Mouse (Mus musculus) olfactory bulb, adult 2 months (tissue): ENCODE results near the gene Fcgr2b. TPM values are rescaled to one million over a fixed set of nuclear protein-coding genes. Genes with fewer than 3 reads are reported as not detected.

Experiments
- H3K27ac ChIP-seq: fragments of 200-500 bp; 2 replicates; pipeline ENCODE4 v1.5.1; 2012; ENCODE audit warnings: low read depth, low read length; ENCODE audit not compliant: insufficient read depth
- H3K4me1 ChIP-seq: fragments of 200-500 bp; 2 replicates; pipeline ENCODE4 v1.6.1; 2012; ENCODE audit warnings: low read length; ENCODE audit not compliant: control insufficient read depth, insufficient read depth
- H3K4me3 ChIP-seq: fragments of 200-500 bp; 2 replicates; pipeline ENCODE4 v1.5.1; 2012; ENCODE audit warnings: mild to moderate bottlenecking, low read depth, low read length, moderate library complexity; ENCODE audit not compliant: insufficient read depth
- CTCF ChIP-seq: fragments of 200-500 bp; IDR thresholded peaks from 2 replicates; pipeline ENCODE4 v1.5.1; 2012; ENCODE audit warnings: low read depth, mild to moderate bottlenecking, low read length, moderate library complexity; ENCODE audit not compliant: insufficient read depth
- POLR2A ChIP-seq: fragments of 200-500 bp; IDR thresholded peaks from 2 replicates; pipeline ENCODE4 v1.6.1; 2012; ENCODE audit warnings: mild to moderate bottlenecking, low read depth, low read length, moderate library complexity; ENCODE audit not compliant: insufficient read depth
- WGBS: fragments of 180-500 bp; shearing (Covaris S2); methylation state at CpG from one replicate; pipeline ENCODE4 v1.1.7; 2018; 5-methylcytosine and 5-hydroxymethylcytosine counted together
- polyA plus RNA-seq: library from polyadenylated mRNA; stranded (reverse); fragments of >200 nt; gene quantifications from 2 replicates; pipeline ENCODE4 v1.2.4, GENCODE M21; 2012; ENCODE audit warnings: low replicate concordance; ENCODE audit not compliant: missing spikeins, insufficient read depth, insufficient read length

Gene Fcgr2b
- polyA plus RNA-seq: not detected in 2 replicates

- WGBS: 93% methylated on average over 5 of the region's 5 CpGs
- TF ChIP-seq POLR2A: no peak
- no peak for TF ChIP-seq CTCF
- Histone ChIP-seq H3K27ac (no peak within 1 kb of the TSS), H3K4me1 (no peaks in the 10 kb centered on the region), H3K4me3 (no peak within 1 kb of the TSS)
Observed at GRCm38 (mm10) chr1:170976447-170976846, at the start of gene Fcgr2b. Gene Fcgr2b (minus strand): TSS chr1:170976547.

- no peak overlapping the region for H3K4me3 ChIP-seq
- TF ChIP-seq POLR2A: no peak
- TF ChIP-seq CTCF: no peak
- H3K27ac ChIP-seq: no peak overlapping the region
- no peaks in the 10 kb centered on the region for H3K4me1 ChIP-seq
- WGBS: 53% methylated on average over 7 of the region's 7 CpGs
Observed at GRCm38 (mm10) chr1:171019311-171019950, 43.1 kb upstream of the Fcgr2b start.

- no peak within 1 kb of the TSS for H3K27ac ChIP-seq
- H3K4me1 ChIP-seq: no peaks in the 10 kb centered on the region
- 79% methylated on average over 2 of the region's 2 CpGs for WGBS
- no peak within 1 kb of the TSS for H3K4me3 ChIP-seq
- no peak for TF ChIP-seq CTCF
- no peak for TF ChIP-seq POLR2A
Observed at GRCm38 (mm10) chr1:171018737-171019136, 42.4 kb upstream of the Fcgr2b start, which contains the start of gene Fcgr4. Gene Fcgr4 (plus strand): TSS chr1:171018920.

DNA sequence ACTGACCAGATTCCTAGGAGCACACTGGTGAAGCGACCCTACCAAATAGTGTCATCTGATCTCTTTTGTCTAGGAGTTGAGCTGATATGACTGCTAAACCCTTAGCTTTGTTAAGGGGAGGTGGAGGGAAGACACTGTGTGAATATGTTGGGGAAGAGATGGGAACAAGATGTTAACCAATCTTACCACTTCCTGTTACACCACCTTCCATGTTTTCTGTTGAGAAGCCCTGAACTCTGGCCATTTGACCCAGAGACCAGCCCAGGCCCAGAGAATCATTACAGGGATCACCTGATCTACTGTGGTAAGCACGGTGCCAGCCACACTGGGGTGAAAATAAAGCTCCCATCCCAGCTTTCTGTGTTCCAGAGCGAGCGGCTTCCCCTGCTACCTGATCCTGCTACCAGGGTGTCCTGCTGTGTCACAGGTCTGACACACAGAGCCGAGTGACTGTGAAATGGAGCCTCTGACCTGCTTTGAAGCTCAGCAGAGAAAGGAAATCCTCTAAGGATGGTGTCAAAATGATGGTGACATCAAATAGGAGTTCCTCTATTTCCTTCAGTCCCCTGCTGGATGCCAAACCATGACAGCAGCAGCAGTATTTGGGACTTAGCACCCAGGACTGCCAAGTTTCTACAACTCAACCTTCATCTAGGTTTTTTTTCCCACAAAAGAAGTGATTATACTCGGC, 41.3 kb upstream of the Fcgr2b start:
- Histone ChIP-seq H3K4me1 (no peaks in the 10 kb centered on the region), H3K27ac (no peak overlapping the region), H3K4me3 (no peak overlapping the region)
- TF ChIP-seq CTCF (no peak), POLR2A (no peak)
- WGBS: 64% methylated on average over 6 of the region's 6 CpGs

DNA sequence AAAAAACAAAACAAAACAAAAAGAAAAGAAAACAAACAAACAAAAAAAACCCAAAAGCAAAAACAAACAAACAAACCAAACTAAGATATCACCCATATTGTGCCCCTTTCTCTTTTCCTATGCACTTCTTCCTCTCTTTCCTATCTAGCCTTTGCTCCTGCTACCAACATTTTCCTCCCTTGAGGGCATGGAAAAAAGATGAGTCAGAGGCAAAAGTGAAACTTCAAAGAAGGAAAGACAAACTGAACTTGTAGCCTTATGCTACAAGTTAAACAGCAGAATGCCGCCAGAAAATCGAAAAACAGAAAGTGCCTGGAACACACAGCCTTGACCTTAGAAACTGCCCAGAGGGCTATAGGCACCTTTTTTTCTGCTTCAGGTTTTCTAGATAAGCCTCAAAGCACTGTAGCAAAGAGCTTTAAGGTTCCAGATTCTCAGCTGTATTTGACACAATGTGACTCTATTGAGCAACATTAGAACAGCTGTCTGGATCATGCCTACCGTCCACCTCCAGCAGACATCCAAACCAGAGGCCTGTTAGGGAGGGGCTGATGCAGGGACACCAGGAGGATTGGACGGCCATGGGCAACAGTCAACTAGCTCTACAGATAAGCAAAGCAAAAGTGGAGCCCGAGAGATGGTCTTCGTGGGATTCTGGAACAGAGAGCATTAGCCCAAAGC, 40.5 kb upstream of the Fcgr2b start:
- no peak for TF ChIP-seq CTCF
- TF ChIP-seq POLR2A: no peak

DNA sequence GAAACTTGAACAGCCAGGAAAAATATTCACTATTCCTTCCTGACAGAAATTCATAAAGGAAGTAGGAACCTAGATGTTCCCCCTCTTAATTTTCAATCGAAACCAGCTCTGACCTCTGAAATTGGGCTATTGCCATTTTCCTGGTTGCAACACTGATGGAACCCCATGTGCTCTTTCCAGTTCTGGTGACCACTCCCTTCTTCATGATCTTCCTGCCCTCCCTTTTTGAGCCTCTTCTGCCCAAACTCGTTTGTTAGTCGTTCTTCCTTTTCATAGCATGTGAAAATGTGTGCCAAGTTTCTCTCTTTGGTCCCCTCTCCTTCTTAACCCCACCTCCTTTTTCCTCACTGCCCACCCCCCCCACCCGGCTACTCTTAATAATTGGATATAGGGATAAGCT, 35.4 kb upstream of the Fcgr2b start:
- WGBS: 82% methylated on average over 4 of the region's 4 CpGs
- no peak overlapping the region for H3K4me3 ChIP-seq
- no peaks in the 10 kb centered on the region for H3K4me1 ChIP-seq
- TF ChIP-seq POLR2A (no peak), CTCF (no peak)
- H3K27ac ChIP-seq: no peak overlapping the region

More for the DNA sequence above, 40.5 kb upstream of the Fcgr2b start:
- Histone ChIP-seq H3K4me1 (no peaks in the 10 kb centered on the region), H3K4me3 (no peak overlapping the region), H3K27ac (no peak overlapping the region)
- 85% methylated on average over 6 of the region's 6 CpGs for WGBS

GRCm38 (mm10) chr1:171006905-171007304, 30.6 kb upstream of the Fcgr2b start:
- H3K4me3 ChIP-seq: no peak overlapping the region
- TF ChIP-seq POLR2A (no peak), CTCF (no peak)
- 92% methylated on average over 2 of the region's 2 CpGs for WGBS

DNA sequence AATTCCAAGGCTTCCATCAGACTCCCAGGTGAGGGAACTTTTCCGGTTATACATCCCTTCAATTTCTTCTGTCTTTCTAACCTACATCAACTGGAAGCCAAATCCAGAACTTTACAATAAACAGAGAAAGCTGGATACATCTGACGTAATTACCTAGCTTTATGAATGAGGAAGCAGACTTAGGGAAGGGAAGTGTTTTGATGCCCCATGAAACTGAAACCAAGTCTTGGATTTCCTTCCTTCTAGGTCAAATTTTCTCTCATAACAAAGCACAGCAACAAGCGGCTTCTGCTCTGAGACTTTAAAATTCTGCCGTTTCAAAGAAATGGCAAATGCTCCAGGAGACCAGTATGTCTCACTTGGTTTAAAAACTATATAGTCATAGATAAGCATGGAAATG, 30.0 kb upstream of the Fcgr2b start:
- Histone ChIP-seq H3K27ac (no peak overlapping the region), H3K4me1 (no peaks in the 10 kb centered on the region), H3K4me3 (no peak overlapping the region)
- 88% methylated on average over 4 of the region's 4 CpGs for WGBS
- TF ChIP-seq POLR2A (no peak), CTCF (no peak)

More at GRCm38 (mm10) chr1:171006905-171007304, 30.6 kb upstream of the Fcgr2b start:
- Histone ChIP-seq H3K27ac (no peak overlapping the region), H3K4me1 (no peaks in the 10 kb centered on the region)

GRCm38 (mm10) chr1:171005586-171005985, 29.2 kb upstream of the Fcgr2b start:
- Histone ChIP-seq H3K4me1 (no peaks in the 10 kb centered on the region), H3K27ac (no peak overlapping the region), H3K4me3 (no peak overlapping the region)
- TF ChIP-seq CTCF (no peak), POLR2A (no peak)
